Mouse (Mus musculus) liver, embryonic 14.5 days (tissue): ENCODE data around the gene Cfap97. TPM values are rescaled to one million over a fixed set of nuclear protein-coding genes. Genes with fewer than 3 reads are reported as not detected.

Experiments used
- ATAC-seq: fragments of 200-750 bp; cut with Nextera tagmentation; 2 replicates; pipeline ENCODE4 v1.8.0; 2017; ENCODE audit warnings: moderate number of reproducible peaks, mild to moderate bottlenecking, moderate library complexity; ENCODE audit not compliant: insufficient read depth
- DNase-seq, 3 experiments: peaks; one replicate each; pipeline ENCODE4 v3.0.0-alpha.2; 2012 to 2013; ENCODE audit warnings: low read depth in 3 of 3, low spot score in 3 of 3
- H3K27ac ChIP-seq: fragments of 300-500 bp; sonication (generic); 2 replicates; pipeline ENCODE4 v1.5.1; 2014; ENCODE audit warnings: moderate library complexity, mild to moderate bottlenecking, control low read depth, inconsistent platforms
- H3K27me3 ChIP-seq: fragments of 300-500 bp; sonication (generic); 2 replicates; pipeline ENCODE4 v1.6.1; 2014; ENCODE audit warnings: mild to moderate bottlenecking, low read length, moderate library complexity; ENCODE audit not compliant: control insufficient read depth, insufficient read depth
- H3K36me3 ChIP-seq: fragments of 300-500 bp; sonication (generic); replicated peaks from 2 replicates; pipeline ENCODE4 v1.6.1; 2014; ENCODE audit warnings: low read depth; ENCODE audit not compliant: control insufficient read depth, insufficient read depth
- H3K4me1 ChIP-seq, 2 experiments: fragments of 200-500 bp in 1 of 2; fragments of 300-500 bp in 1 of 2; sonication (generic) in 1 of 2; replicated peaks; 2 replicates each; pipeline ENCODE4 v1.6.1; 2012 to 2014; ENCODE audit warnings: antibody characterized with exemption in 1 of 2, inconsistent platforms in 1 of 2, low read length in 1 of 2; ENCODE audit not compliant: control insufficient read depth in 2 of 2, insufficient read depth in 2 of 2
- H3K4me2 ChIP-seq: fragments of 300-500 bp; sonication (generic); 2 replicates; pipeline ENCODE4 v1.6.1; 2014; ENCODE audit warnings: low read depth, mild to moderate bottlenecking, control low read depth, moderate library complexity
- H3K4me3 ChIP-seq, 2 experiments: fragments of 200-500 bp in 1 of 2; fragments of 300-500 bp in 1 of 2; sonication (generic) in 1 of 2; 2 replicates each; pipeline ENCODE4 v1.5.1; 2012 to 2014; ENCODE audit warnings: low read depth in 2 of 2, low read length in 2 of 2, mild to moderate bottlenecking in 2 of 2, control low read depth in 1 of 2, inconsistent platforms in 1 of 2, moderate library complexity in 1 of 2; ENCODE audit not compliant: insufficient read depth in 1 of 2
- H3K9ac ChIP-seq: fragments of 300-500 bp; sonication (generic); replicated peaks from 2 replicates; pipeline ENCODE4 v1.6.1; 2014; ENCODE audit warnings: mild to moderate bottlenecking, control low read depth, moderate library complexity
- H3K9me3 ChIP-seq: fragments of 300-500 bp; sonication (generic); 2 replicates; pipeline ENCODE4 v1.6.1; 2016; ENCODE audit warnings: low read length, mixed read lengths; ENCODE audit not compliant: control insufficient read depth
- CTCF ChIP-seq: IDR thresholded peaks from 2 replicates; pipeline ENCODE4 v1.5.1; 2016; ENCODE audit warnings: antibody characterized with exemption, low read depth, control low read depth
- EP300 ChIP-seq: IDR thresholded peaks from 2 replicates; pipeline ENCODE4 v1.6.1; 2016; ENCODE audit warnings: antibody characterized with exemption, low read depth
- WGBS: fragments of 180-500 bp; shearing (Covaris S2); extraction: QIAGEN DNeasy Blood & Tissue Kit; methylation state at CpG from one replicate; pipeline ENCODE4 v1.1.7; 2014; ENCODE audit not compliant: insufficient replicate concordance; 5-methylcytosine and 5-hydroxymethylcytosine counted together
- polyA plus RNA-seq, 2 experiments: library from polyadenylated mRNA; depleted of rRNA in 1 of 2; stranded (reverse) in 1 of 2; unstranded in 1 of 2; fragments of >200 nt; fragmentation: Nextera tagmentation in 1 of 2; extraction: Ambion mirVana in 1 of 2; gene quantifications; 2 replicates each; pipeline versions ENCODE4 v1.2.1 to v1.2.3; 2012 to 2014

The Cfap97 gene
- polyA plus RNA-seq, 2 experiments = 3.9 to 7.4 TPM

- no peak for TF ChIP-seq EP300
- no peak for TF ChIP-seq CTCF
- 26% methylated on average over 2 of the region's 2 CpGs for WGBS
- Histone ChIP-seq H3K27ac (no peak overlapping the region), H3K36me3 (no peaks in the 10 kb centered on the region), H3K9ac (no peak overlapping the region; the same call in 1 of the 2 replicates), H3K9me3 (no peaks in the 10 kb centered on the region), H3K27me3 (peaks cover 9% of the 10 kb centered on the region), H3K4me1 (peaks cover 3 to 9% of the 10 kb centered on the region in 2 experiments; a peak in 3 of 4 replicates), H3K4me3 (peak overlapping the region; percentile 69 to 86; a peak in 3 of 4 replicates), H3K4me2 (peak overlapping the region; percentile 99)
- ATAC-seq = no peak
- no peak for DNase-seq
Observed at GRCm38 (mm10) chr8:46153042-46153441, 1.5 kb downstream of the Cfap97 start.

- DNase-seq = peak; percentile 89 to 90 (median 89)
- Histone ChIP-seq H3K4me1 (peaks cover 0 to 8% of the 10 kb centered on the region in 2 experiments; a peak in 2 of 4 replicates), H3K27ac (peak overlapping the region; percentile 55), H3K4me2 (peak overlapping the region; percentile 92), H3K9ac (peak overlapping the region; percentile 85), H3K9me3 (no peaks in the 10 kb centered on the region), H3K4me3 (peak overlapping the region; percentile 86 to 87), H3K27me3 (no peaks in the 10 kb centered on the region), H3K36me3 (no peaks in the 10 kb centered on the region)
- TF ChIP-seq EP300 (no peak), CTCF (no peak)
- WGBS = 1% methylated on average over 73 of the region's 77 CpGs
- peak; percentile 99 for ATAC-seq
Observed at GRCm38 (mm10) chr8:46162953-46163869, 11.6 kb downstream of the Cfap97 start.

GRCm38 (mm10) chr8:46163870-46164190, 12.3 kb downstream of the Cfap97 start:
- no peaks in the 10 kb centered on the region for H3K36me3 ChIP-seq
- WGBS = under 1% methylated on average over 19 of the region's 25 CpGs
- peak overlapping the region; percentile 55 for H3K27ac ChIP-seq
- no peaks in the 10 kb centered on the region for H3K27me3 ChIP-seq
- ATAC-seq (no peak; the same call in 1 of the 2 replicates), DNase-seq (no peak)
- H3K9ac ChIP-seq = peak overlapping the region; percentile 85
- peak overlapping the region; percentile 92 for H3K4me2 ChIP-seq
- TF ChIP-seq EP300 (no peak), CTCF (no peak)
- peaks cover 0 to 8% of the 10 kb centered on the region in 2 experiments; a peak in 2 of 4 replicates for H3K4me1 ChIP-seq
- H3K9me3 ChIP-seq = no peaks in the 10 kb centered on the region
- peak overlapping the region; percentile 86 to 87 for H3K4me3 ChIP-seq

- ATAC-seq = no peak; the same call in 1 of the 2 replicates
- TF ChIP-seq EP300 (no peak), CTCF (no peak)
- no peak for DNase-seq
- WGBS = 15% methylated on average over 2 of the region's 2 CpGs
- H3K9ac ChIP-seq = no peak overlapping the region
- H3K4me3 ChIP-seq = no peak overlapping the region
- peaks cover 5% of the 10 kb centered on the region for H3K36me3 ChIP-seq
- H3K9me3 ChIP-seq = no peaks in the 10 kb centered on the region
- no peak overlapping the region for H3K27ac ChIP-seq
- no peaks in the 10 kb centered on the region for H3K27me3 ChIP-seq
- H3K4me1 ChIP-seq = peaks cover 0 to 5% of the 10 kb centered on the region in 2 experiments; a peak in 2 of 4 replicates
- H3K4me2 ChIP-seq = no peak overlapping the region
Observed at GRCm38 (mm10) chr8:46173651-46174050, 22.1 kb downstream of the Cfap97 start.

- Histone ChIP-seq H3K27me3 (no peaks in the 10 kb centered on the region), H3K4me2 (no peak overlapping the region), H3K36me3 (no peaks in the 10 kb centered on the region; the same call in 1 of the 2 replicates), H3K9me3 (no peaks in the 10 kb centered on the region), H3K9ac (no peak overlapping the region), H3K27ac (no peak overlapping the region), H3K4me3 (no peak overlapping the region), H3K4me1 (no peaks in the 10 kb centered on the region)
- TF ChIP-seq CTCF = no peak
- no peak for TF ChIP-seq EP300
- no peak for ATAC-seq
- DNase-seq = no peak
- WGBS = 79% methylated on average over 7 of the region's 7 CpGs
Observed at GRCm38 (mm10) chr8:46180136-46180535, 28.6 kb downstream of the Cfap97 start.
